Mouse (Mus musculus): ENCODE results near the gene Oscp1. TPM values are rescaled to one million over a fixed set of nuclear protein-coding genes. Genes with fewer than 3 reads are reported as not detected.

Oscp1 gene
- total and polyA plus RNA-seq, 2 experiments from 2014 or later = 20.2 to 46.6 TPM

DNA sequence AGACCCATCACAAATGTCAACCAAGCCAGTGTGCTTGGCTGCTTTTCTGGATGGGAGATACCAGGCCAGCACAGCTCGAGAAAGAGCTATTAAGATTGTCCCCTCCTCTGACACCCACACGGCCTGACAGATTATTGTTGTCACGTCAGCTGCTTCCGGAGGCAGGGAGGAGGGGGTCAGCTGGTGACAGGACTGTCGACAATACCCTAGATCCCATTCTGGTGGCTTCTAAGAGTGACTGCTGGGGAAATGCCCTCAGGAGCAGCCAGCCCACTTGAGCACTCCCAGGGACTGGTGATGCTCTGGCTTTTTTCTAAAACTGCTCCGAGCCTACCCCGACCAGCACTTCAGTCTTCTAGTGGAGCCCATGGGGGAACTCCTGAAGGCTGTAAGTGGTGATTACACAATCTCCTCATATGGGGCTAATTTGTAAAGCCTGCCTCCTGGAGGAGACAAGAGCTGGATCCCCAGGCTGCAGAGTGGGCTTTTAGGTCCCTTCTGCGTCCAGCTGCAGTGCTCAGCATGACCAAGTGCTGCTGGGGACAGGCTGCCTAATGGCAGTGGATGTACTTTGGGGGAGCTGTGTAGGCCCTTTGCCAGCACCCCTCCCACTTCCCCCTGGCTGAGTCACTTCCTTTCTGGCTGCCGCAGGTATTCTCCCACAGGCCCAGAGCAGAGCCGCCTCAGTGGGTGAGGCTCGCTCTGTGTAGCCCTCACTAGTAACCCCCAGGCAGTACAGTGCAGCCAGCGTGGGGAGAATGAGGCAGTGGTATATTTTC, 52.2 kb downstream of the Oscp1 start:
- Histone ChIP-seq H3K36me3 (ENCODE audit: insufficient read depth, low read length) (no peaks in the 10 kb centered on the region), H3K4me2 (ENCODE audit: low read depth, low read length) (peak overlapping the region; percentile 25), H3K9ac (replicated peaks; ENCODE audit: low read length) (peak overlapping the region; percentile 33; the same call in 1 of the 2 replicates), H3K9me3 (ENCODE audit: low read length) (no peaks in the 10 kb centered on the region), H3K27me3 (ENCODE audit: insufficient read depth, low read length) (no peaks in the 10 kb centered on the region), H3K4me1 (ENCODE audit: insufficient read depth, low read length) (peaks cover 49% of the 10 kb centered on the region), H3K4me3 (ENCODE audit: low read length) (no peak overlapping the region), H3K27ac (peak overlapping the region; percentile 81)
- 8% methylated on average over 12 of the region's 12 CpGs for WGBS
- ATAC-seq (peak; percentile 58), DNase-seq (ENCODE audit: low spot score) (peak; percentile 56)
- peak; percentile 47; the same call in 1 of the 2 replicates for TF ChIP-seq CTCF (IDR thresholded peaks at IDR 0.05; ENCODE audit: low read depth)

DNA sequence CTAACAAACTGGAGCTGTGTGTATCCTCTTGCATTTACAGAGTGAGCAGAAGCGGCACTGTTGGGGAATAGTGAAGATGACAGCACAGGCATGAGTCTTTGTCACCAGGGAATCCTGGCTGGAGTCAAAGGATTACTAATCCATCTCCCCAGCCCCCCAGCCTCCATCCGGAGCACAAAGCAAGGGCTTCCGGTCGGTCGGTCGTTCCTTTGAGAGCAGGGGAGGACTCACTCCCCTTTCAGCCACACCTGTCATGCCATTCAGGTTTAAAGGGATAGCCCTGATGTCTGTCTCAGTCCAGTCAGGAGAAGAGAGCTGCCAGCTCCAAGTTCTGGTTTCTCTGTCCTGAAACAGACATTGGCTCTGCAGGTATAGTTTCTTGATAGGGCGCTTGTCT, 52.8 kb downstream of the Oscp1 start:
- no peak overlapping the region for H3K4me3 ChIP-seq (ENCODE audit: low read length)
- ATAC-seq (no peak), DNase-seq (ENCODE audit: low spot score) (peak; percentile 30)
- no peaks in the 10 kb centered on the region for H3K27me3 ChIP-seq (ENCODE audit: insufficient read depth, low read length)
- H3K4me1 ChIP-seq (ENCODE audit: insufficient read depth, low read length) = peaks cover 47% of the 10 kb centered on the region
- no peaks in the 10 kb centered on the region for H3K36me3 ChIP-seq (ENCODE audit: insufficient read depth, low read length)
- no peak for TF ChIP-seq CTCF (IDR thresholded peaks at IDR 0.05; ENCODE audit: low read depth)
- 19% methylated on average over 7 of the region's 7 CpGs for WGBS
- peak overlapping the region; percentile 81 for H3K27ac ChIP-seq
- peak overlapping the region; percentile 33; the same call in 1 of the 2 replicates for H3K9ac ChIP-seq (replicated peaks; ENCODE audit: low read length)
- H3K4me2 ChIP-seq (ENCODE audit: low read depth, low read length) = peak overlapping the region; percentile 25
- no peaks in the 10 kb centered on the region for H3K9me3 ChIP-seq (ENCODE audit: low read length)

DNA sequence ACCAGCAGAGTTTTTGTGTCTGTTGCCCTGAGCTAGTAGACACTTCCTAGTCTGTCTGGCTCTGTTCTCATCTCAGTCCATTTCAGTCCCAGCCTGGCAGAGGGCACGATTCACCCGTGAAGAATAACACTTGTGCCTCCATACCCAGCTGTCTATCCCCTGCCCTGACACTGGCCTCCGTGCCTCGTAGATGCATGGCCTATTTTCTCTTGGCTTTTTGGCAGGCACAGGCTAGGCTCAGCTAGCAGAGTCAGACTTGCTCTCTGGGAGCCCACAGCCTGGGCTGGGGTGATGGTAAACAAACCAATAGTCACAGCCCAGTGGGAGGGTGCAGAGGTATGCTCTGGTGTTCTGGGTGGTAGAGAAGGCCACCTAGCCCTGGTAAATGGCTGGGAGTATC, 54.9 kb downstream of the Oscp1 start:
- no peak for TF ChIP-seq CTCF (IDR thresholded peaks at IDR 0.05; ENCODE audit: low read depth)
- Histone ChIP-seq H3K36me3 (ENCODE audit: insufficient read depth, low read length) (no peaks in the 10 kb centered on the region), H3K4me1 (ENCODE audit: insufficient read depth, low read length) (peaks cover 41% of the 10 kb centered on the region), H3K4me2 (ENCODE audit: low read depth, low read length) (no peak overlapping the region), H3K9me3 (ENCODE audit: low read length) (no peaks in the 10 kb centered on the region), H3K27me3 (ENCODE audit: insufficient read depth, low read length) (no peaks in the 10 kb centered on the region), H3K27ac (peak overlapping the region; percentile 20; the same call in 1 of the 2 replicates), H3K4me3 (ENCODE audit: low read length) (no peak overlapping the region), H3K9ac (replicated peaks; ENCODE audit: low read length) (no peak overlapping the region)
- no peak for ATAC-seq
- 37% methylated on average over 4 of the region's 4 CpGs for WGBS
- DNase-seq (ENCODE audit: low spot score) = no peak

- WGBS = 16% methylated on average over 6 of the region's 6 CpGs
- H3K36me3 ChIP-seq (ENCODE audit: insufficient read depth, low read length) = no peaks in the 10 kb centered on the region
- no peaks in the 10 kb centered on the region for H3K9me3 ChIP-seq (ENCODE audit: low read length)
- ATAC-seq (peak; percentile 14; the same call in 1 of the 2 replicates), DNase-seq (ENCODE audit: low spot score) (peak; percentile 69)
- H3K27me3 ChIP-seq (ENCODE audit: insufficient read depth, low read length) = no peaks in the 10 kb centered on the region
- no peak overlapping the region for H3K4me2 ChIP-seq (ENCODE audit: low read depth, low read length)
- no peak overlapping the region for H3K9ac ChIP-seq (replicated peaks; ENCODE audit: low read length)
- TF ChIP-seq CTCF (IDR thresholded peaks at IDR 0.05; ENCODE audit: low read depth) = peak; percentile 59
- no peak overlapping the region for H3K4me3 ChIP-seq (ENCODE audit: low read length)
- H3K4me1 ChIP-seq (ENCODE audit: insufficient read depth, low read length) = peaks cover 39% of the 10 kb centered on the region
- H3K27ac ChIP-seq = no peak overlapping the region
Measured at GRCm38 (mm10) chr4:126113943-126114342, 55.6 kb downstream of the Oscp1 start.

DNA sequence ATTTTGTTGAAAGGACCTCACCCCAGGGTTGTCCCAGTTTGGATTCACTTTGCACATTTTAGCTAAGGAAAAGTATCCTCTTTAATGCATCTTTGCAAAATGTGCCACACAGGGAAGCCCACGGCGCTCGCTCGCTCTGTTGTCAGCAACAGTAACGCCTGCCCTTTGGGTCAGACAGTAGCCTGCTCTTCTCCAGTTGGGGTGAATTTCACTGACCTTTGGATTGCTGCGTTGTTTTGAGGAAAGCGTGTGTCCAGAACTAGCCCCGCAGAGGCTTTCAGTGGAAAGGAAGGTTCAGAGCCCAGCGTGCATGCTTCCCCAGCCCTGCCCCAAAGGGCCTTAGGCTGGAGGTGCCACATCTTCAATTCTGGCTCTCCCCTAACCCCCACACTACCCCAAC, 57.0 kb downstream of the Oscp1 start:
- no peak for TF ChIP-seq CTCF (IDR thresholded peaks at IDR 0.05; ENCODE audit: low read depth)
- ATAC-seq = no peak
- 80% methylated on average over 9 of the region's 9 CpGs for WGBS
- Histone ChIP-seq H3K9me3 (ENCODE audit: low read length) (no peaks in the 10 kb centered on the region), H3K4me1 (ENCODE audit: insufficient read depth, low read length) (peaks cover 28% of the 10 kb centered on the region), H3K4me2 (ENCODE audit: low read depth, low read length) (no peak overlapping the region), H3K36me3 (ENCODE audit: insufficient read depth, low read length) (no peaks in the 10 kb centered on the region), H3K27ac (no peak overlapping the region), H3K4me3 (ENCODE audit: low read length) (no peak overlapping the region), H3K27me3 (ENCODE audit: insufficient read depth, low read length) (no peaks in the 10 kb centered on the region), H3K9ac (replicated peaks; ENCODE audit: low read length) (no peak overlapping the region)
- DNase-seq (ENCODE audit: low spot score) = no peak

DNA sequence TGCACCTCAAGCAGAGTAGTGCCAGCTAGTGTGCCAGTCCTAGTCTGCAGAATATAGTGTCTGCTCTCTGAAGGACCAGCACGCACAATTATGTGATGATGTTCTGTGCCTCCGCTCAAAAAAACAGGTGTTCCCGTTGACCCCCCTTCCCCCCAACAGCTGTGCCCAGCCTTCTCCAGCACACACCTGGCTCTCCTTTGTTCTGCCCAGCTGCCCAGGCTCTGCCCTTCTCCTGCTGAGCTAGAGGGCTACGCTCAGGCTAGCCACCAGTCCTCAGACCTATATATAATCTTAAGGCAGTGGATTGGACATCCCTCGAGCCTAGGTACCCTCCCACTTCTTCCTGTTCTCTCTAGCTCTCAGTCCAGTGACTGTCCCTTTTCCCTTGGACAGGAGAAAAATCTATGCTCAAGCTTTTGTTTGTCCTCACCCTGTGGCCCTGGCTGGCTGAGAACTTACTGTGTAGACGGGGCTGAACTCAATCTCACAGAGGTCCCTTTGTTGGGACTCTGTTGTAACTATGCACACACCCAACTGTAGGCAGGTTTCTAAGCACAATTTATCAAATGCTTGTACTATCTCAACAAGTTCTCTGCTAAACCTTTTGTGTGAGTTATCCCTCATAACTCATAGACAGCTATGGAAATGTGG, 57.6 kb downstream of the Oscp1 start:
- 69% methylated on average over 6 of the region's 6 CpGs for WGBS
- no peak overlapping the region for H3K27ac ChIP-seq
- peaks cover 22% of the 10 kb centered on the region for H3K4me1 ChIP-seq (ENCODE audit: insufficient read depth, low read length)
- ATAC-seq (no peak), DNase-seq (ENCODE audit: low spot score) (no peak)
- H3K36me3 ChIP-seq (ENCODE audit: insufficient read depth, low read length) = no peaks in the 10 kb centered on the region
- no peak for TF ChIP-seq CTCF (IDR thresholded peaks at IDR 0.05; ENCODE audit: low read depth)
- H3K9me3 ChIP-seq (ENCODE audit: low read length) = no peaks in the 10 kb centered on the region
- no peak overlapping the region for H3K9ac ChIP-seq (replicated peaks; ENCODE audit: low read length)
- H3K4me3 ChIP-seq (ENCODE audit: low read length) = no peak overlapping the region
- H3K27me3 ChIP-seq (ENCODE audit: insufficient read depth, low read length) = no peaks in the 10 kb centered on the region
- no peak overlapping the region for H3K4me2 ChIP-seq (ENCODE audit: low read depth, low read length)
